Mouse (Mus musculus) myocyte (in vitro differentiated cells): Measurements from ENCODE around the gene Zranb1. TPM values are rescaled to one million over a fixed set of nuclear protein-coding genes. Genes with fewer than 3 reads are reported as not detected.

Source experiments
- H3K27me3 ChIP-seq: one replicate; pipeline ENCODE4 v1.6.1; 2011; ENCODE audit not compliant: control insufficient read depth, insufficient read depth, insufficient read length
- H3K36me3 ChIP-seq: one replicate; pipeline ENCODE4 v1.6.1; 2011; ENCODE audit not compliant: control insufficient read depth, insufficient read depth
- H3K4me2 ChIP-seq: one replicate; pipeline ENCODE4 v1.6.1; 2011; ENCODE audit warnings: low read depth, control low read depth
- H3K4me3 ChIP-seq: one replicate; pipeline ENCODE4 v1.5.1; 2011; ENCODE audit warnings: mild to moderate bottlenecking, control low read depth, moderate library complexity
- H3K79me2 ChIP-seq: one replicate; pipeline ENCODE4 v1.6.1; 2011; ENCODE audit not compliant: control insufficient read depth, insufficient read depth
- H3ac ChIP-seq: one replicate; pipeline ENCODE4 v1.6.1; 2011; ENCODE audit not compliant: control insufficient read depth, insufficient read length
- CEBPB ChIP-seq: IDR thresholded peaks from 2 replicates; pipeline ENCODE4 v1.6.1; 2011; ENCODE audit warnings: mild to moderate bottlenecking, moderate library complexity; ENCODE audit not compliant: poor library complexity, insufficient read depth, severe bottlenecking
- E2F4 ChIP-seq: IDR thresholded peaks from one replicate; pipeline ENCODE4 v1.6.1; 2011; ENCODE audit warnings: mild to moderate bottlenecking, control low read depth, moderate library complexity; ENCODE audit not compliant: insufficient read depth
- MAX ChIP-seq: IDR thresholded peaks from one replicate; pipeline ENCODE4 v1.6.1; 2011; ENCODE audit warnings: low read depth, mild to moderate bottlenecking, control low read depth
- MYOD1 ChIP-seq, 3 experiments: IDR thresholded peaks; one replicate each; pipeline ENCODE4 v1.6.1; 2011; ENCODE audit warnings: control low read depth in 2 of 3, low read depth in 2 of 3, mild to moderate bottlenecking in 2 of 3, moderate library complexity in 1 of 3; ENCODE audit not compliant: insufficient read length in 2 of 3, control insufficient read depth in 1 of 3
- MYOG ChIP-seq, 3 experiments: IDR thresholded peaks; one replicate each; pipeline ENCODE4 v1.6.1; 2011; ENCODE audit warnings: control low read depth in 2 of 3, low read depth in 2 of 3, mild to moderate bottlenecking in 2 of 3; ENCODE audit not compliant: insufficient read length in 2 of 3, control insufficient read depth in 1 of 3, insufficient read depth in 1 of 3
- POLR2A ChIP-seq: IDR thresholded peaks from one replicate; pipeline ENCODE4 v1.6.1; 2011; ENCODE audit warnings: low read depth, mild to moderate bottlenecking, control low read depth, moderate library complexity; ENCODE audit not compliant: insufficient read length
- POLR2AphosphoS2 ChIP-seq: IDR thresholded peaks from one replicate; pipeline ENCODE4 v1.6.1; 2011; ENCODE audit warnings: low read depth, control low read depth; ENCODE audit not compliant: insufficient read length
- REST ChIP-seq: IDR thresholded peaks from one replicate; pipeline ENCODE4 v1.6.1; 2011; ENCODE audit warnings: mild to moderate bottlenecking, control low read depth, moderate library complexity; ENCODE audit not compliant: insufficient read depth, insufficient read length
- SRF ChIP-seq: IDR thresholded peaks from one replicate; pipeline ENCODE4 v1.6.1; 2011; ENCODE audit warnings: low read depth; ENCODE audit not compliant: control insufficient read depth, insufficient read length
- TCF12 ChIP-seq: IDR thresholded peaks from one replicate; pipeline ENCODE4 v1.6.1; 2011; ENCODE audit warnings: mild to moderate bottlenecking, control low read depth; ENCODE audit not compliant: poor library complexity, insufficient read depth, severe bottlenecking
- TCF3 ChIP-seq: IDR thresholded peaks from one replicate; pipeline ENCODE4 v1.6.1; 2011; ENCODE audit warnings: low read depth, control low read depth; ENCODE audit not compliant: insufficient read length
- USF1 ChIP-seq: IDR thresholded peaks from one replicate; pipeline ENCODE4 v1.6.1; 2011; ENCODE audit warnings: low read depth, mild to moderate bottlenecking, control low read depth, moderate library complexity
- polyA plus RNA-seq: library from polyadenylated mRNA; unstranded; fragments of >200 nt; fragmentation: generic; extraction: Trizol; gene quantifications from one replicate; pipeline ENCODE4 v1.2.1, GENCODE M21; 2012; ENCODE audit warnings: missing spikeins

The Zranb1 gene
- polyA plus RNA-seq, 1 experiment = 14.6 TPM

GRCm38 (mm10) chr7:132965707-132966106 lies 34.8 kb downstream of the Zranb1 start:
- H3K36me3 ChIP-seq = peaks cover 12% of the 10 kb centered on the region
- no peak overlapping the region for H3ac ChIP-seq
- TF ChIP-seq USF1 (no peak), MYOD1 (IDR thresholded peaks at IDR 0.05; ENCODE audit: control insufficient read depth in 1 of 3, insufficient read length in 2 of 3, low read depth in 2 of 3) (no peak), MYOG (IDR thresholded peaks at IDR 0.05; ENCODE audit: control insufficient read depth in 1 of 3, insufficient read depth in 1 of 3, insufficient read length in 2 of 3, low read depth in 2 of 3) (no peak), SRF (no peak), POLR2A (no peak), TCF3 (no peak), TCF12 (no peak)
- H3K4me2 ChIP-seq = no peak overlapping the region
- H3K27me3 ChIP-seq = no peaks in the 10 kb centered on the region
- H3K4me3 ChIP-seq = no peak overlapping the region
- peaks cover 36% of the 10 kb centered on the region for H3K79me2 ChIP-seq

- TF ChIP-seq E2F4 (no peak), TCF3 (no peak), POLR2A (no peak), TCF12 (no peak), POLR2AphosphoS2 (no peak), SRF (no peak), MYOG (IDR thresholded peaks at IDR 0.05; ENCODE audit: control insufficient read depth in 1 of 3, insufficient read depth in 1 of 3, insufficient read length in 2 of 3, low read depth in 2 of 3) (no peak), MYOD1 (IDR thresholded peaks at IDR 0.05; ENCODE audit: control insufficient read depth in 1 of 3, insufficient read length in 2 of 3, low read depth in 2 of 3) (no peak), CEBPB (no peak), REST (no peak), USF1 (no peak), MAX (no peak)
- H3K36me3 ChIP-seq = peaks cover 14% of the 10 kb centered on the region
- no peak overlapping the region for H3K4me3 ChIP-seq
- H3K4me2 ChIP-seq = no peak overlapping the region
- no peak overlapping the region for H3ac ChIP-seq
- no peaks in the 10 kb centered on the region for H3K27me3 ChIP-seq
- H3K79me2 ChIP-seq = peaks cover 9% of the 10 kb centered on the region
These were observed 41.1 kb downstream of the Zranb1 start for GRCm38 (mm10) chr7:132972079-132972478.

- no peak overlapping the region for H3ac ChIP-seq
- no peaks in the 10 kb centered on the region for H3K27me3 ChIP-seq
- no peak overlapping the region for H3K4me2 ChIP-seq
- no peak for TF ChIP-seq SRF
- TF ChIP-seq TCF12 = no peak
- no peak for TF ChIP-seq E2F4
- peak in 1 of 3 experiments; percentile 62 for TF ChIP-seq MYOG (IDR thresholded peaks at IDR 0.05; ENCODE audit: control insufficient read depth in 1 of 3, insufficient read depth in 1 of 3, insufficient read length in 2 of 3, low read depth in 2 of 3)
- TF ChIP-seq TCF3 = no peak
- TF ChIP-seq MYOD1 (IDR thresholded peaks at IDR 0.05; ENCODE audit: control insufficient read depth in 1 of 3, insufficient read length in 2 of 3, low read depth in 2 of 3) = peak in 1 of 3 experiments; percentile 62
- TF ChIP-seq USF1 = no peak
- no peak for TF ChIP-seq REST
- no peak for TF ChIP-seq MAX
- no peak for TF ChIP-seq POLR2AphosphoS2
- TF ChIP-seq CEBPB = no peak
- TF ChIP-seq POLR2A = no peak
- peaks cover 6% of the 10 kb centered on the region for H3K36me3 ChIP-seq
- H3K4me3 ChIP-seq = no peak overlapping the region
- peaks cover 5% of the 10 kb centered on the region for H3K79me2 ChIP-seq
These were observed 45.1 kb downstream of the Zranb1 start for GRCm38 (mm10) chr7:132976079-132976478.

- H3K4me2 ChIP-seq = no peak overlapping the region
- no peak for TF ChIP-seq MYOD1 (IDR thresholded peaks at IDR 0.05; ENCODE audit: control insufficient read depth in 1 of 3, insufficient read length in 2 of 3, low read depth in 2 of 3)
- TF ChIP-seq TCF12 = no peak
- no peak for TF ChIP-seq USF1
- TF ChIP-seq CEBPB = no peak
- TF ChIP-seq MAX = no peak
- no peak for TF ChIP-seq SRF
- TF ChIP-seq MYOG (IDR thresholded peaks at IDR 0.05; ENCODE audit: control insufficient read depth in 1 of 3, insufficient read depth in 1 of 3, insufficient read length in 2 of 3, low read depth in 2 of 3) = no peak
- TF ChIP-seq E2F4 = no peak
- no peak for TF ChIP-seq POLR2A
- TF ChIP-seq TCF3 = no peak
- no peak for TF ChIP-seq REST
- TF ChIP-seq POLR2AphosphoS2 = no peak
- peaks cover 11% of the 10 kb centered on the region for H3K36me3 ChIP-seq
- no peak overlapping the region for H3K4me3 ChIP-seq
- peaks cover 5% of the 10 kb centered on the region for H3K79me2 ChIP-seq
- no peak overlapping the region for H3ac ChIP-seq
- H3K27me3 ChIP-seq = no peaks in the 10 kb centered on the region
These were observed 47.0 kb downstream of the Zranb1 start for GRCm38 (mm10) chr7:132977981-132978380.

GRCm38 (mm10) chr7:132982639-132983038 lies 51.7 kb downstream of the Zranb1 start:
- H3K36me3 ChIP-seq = peaks cover 38% of the 10 kb centered on the region

More at GRCm38 (mm10) chr7:132982639-132983038, 51.7 kb downstream of the Zranb1 start:
- Histone ChIP-seq H3K4me3 (no peak overlapping the region), H3ac (no peak overlapping the region), H3K4me2 (no peak overlapping the region), H3K27me3 (no peaks in the 10 kb centered on the region), H3K79me2 (no peaks in the 10 kb centered on the region)
- no peak for TF ChIP-seq MYOG (IDR thresholded peaks at IDR 0.05; ENCODE audit: control insufficient read depth in 1 of 3, insufficient read depth in 1 of 3, insufficient read length in 2 of 3, low read depth in 2 of 3)
- TF ChIP-seq POLR2AphosphoS2 = peak; percentile 55
